Mouse (Mus musculus) cerebellum, adult 9-11 months (tissue): ENCODE measurements around the gene Scarf2.

Experiments
- DNase-seq: peaks from one replicate; pipeline ENCODE4 v3.0.0; 2022

Scarf2 gene

GRCm38 (mm10) chr16:17833321-17833680, 36.2 kb downstream of the Scarf2 start:
- DNase-seq, result peak; percentile 73

GRCm38 (mm10) chr16:17833681-17834399, 36.8 kb downstream of the Scarf2 start:
- DNase-seq, result peak; percentile 77

GRCm38 (mm10) chr16:17834543-17834942, 37.5 kb downstream of the Scarf2 start:
- DNase-seq, result no peak

- DNase-seq, result peak; percentile 63
Observed at GRCm38 (mm10) chr16:17835481-17835880, 38.4 kb downstream of the Scarf2 start.

GRCm38 (mm10) chr16:17838051-17838450, 41.0 kb downstream of the Scarf2 start, which contains the start of gene Car15:
Gene Car15 (minus strand): TSS chr16:17838364.
- DNase-seq, result peak; percentile 24

- DNase-seq, result peak; percentile 86
Observed at GRCm38 (mm10) chr16:17839976-17840375, 42.9 kb downstream of the Scarf2 start.

GRCm38 (mm10) chr16:17842437-17842836, 45.4 kb downstream of the Scarf2 start:
- peak; percentile 71 for DNase-seq

- peak; percentile 76 for DNase-seq
Observed at GRCm38 (mm10) chr16:17843701-17844365, 46.8 kb downstream of the Scarf2 start.

- no peak for DNase-seq
Observed at GRCm38 (mm10) chr16:17848431-17848830, 51.3 kb downstream of the Scarf2 start.

- peak; percentile 74 for DNase-seq
Observed at GRCm38 (mm10) chr16:17848928-17849327, 51.8 kb downstream of the Scarf2 start.

GRCm38 (mm10) chr16:17849486-17849885, 52.4 kb downstream of the Scarf2 start:
- DNase-seq, result peak; percentile 48

GRCm38 (mm10) chr16:17851331-17851730, 54.2 kb downstream of the Scarf2 start:
- peak; percentile 62 for DNase-seq

GRCm38 (mm10) chr16:17851860-17852259, 54.8 kb downstream of the Scarf2 start:
- peak; percentile 96 for DNase-seq

- peak; percentile 33 for DNase-seq
Observed at GRCm38 (mm10) chr16:17853263-17853662, 56.2 kb downstream of the Scarf2 start.

- DNase-seq, result no peak
Observed at GRCm38 (mm10) chr16:17857157-17857556, 60.1 kb downstream of the Scarf2 start.
